Mouse (Mus musculus) C2C12 (cell line): ENCODE data around the gene Cpm.

Source experiments
- CEBPB ChIP-seq: IDR thresholded peaks from one replicate; pipeline ENCODE4 v1.6.1; 2011; ENCODE audit warnings: low read depth, mild to moderate bottlenecking, control low read depth, moderate library complexity
- CTCF ChIP-seq: IDR thresholded peaks from one replicate; pipeline ENCODE4 v1.5.1; 2011; ENCODE audit not compliant: control insufficient read depth, insufficient read depth, insufficient read length
- FOSL1 ChIP-seq: IDR thresholded peaks from one replicate; pipeline ENCODE4 v1.8.0; 2011; ENCODE audit warnings: mild to moderate bottlenecking, low read length; ENCODE audit not compliant: poor library complexity, insufficient read depth, severe bottlenecking
- MAX ChIP-seq: IDR thresholded peaks from one replicate; pipeline ENCODE4 v1.6.1; 2011; ENCODE audit warnings: mild to moderate bottlenecking, control low read depth
- MYOG ChIP-seq: IDR thresholded peaks from one replicate; pipeline ENCODE4 v1.6.1; 2011; ENCODE audit not compliant: control insufficient read depth, insufficient read length; ENCODE audit errors: extremely low read depth
- USF1 ChIP-seq: IDR thresholded peaks from one replicate; pipeline ENCODE4 v1.6.1; 2011; ENCODE audit warnings: low read depth, mild to moderate bottlenecking, control low read depth, moderate library complexity

DNA sequence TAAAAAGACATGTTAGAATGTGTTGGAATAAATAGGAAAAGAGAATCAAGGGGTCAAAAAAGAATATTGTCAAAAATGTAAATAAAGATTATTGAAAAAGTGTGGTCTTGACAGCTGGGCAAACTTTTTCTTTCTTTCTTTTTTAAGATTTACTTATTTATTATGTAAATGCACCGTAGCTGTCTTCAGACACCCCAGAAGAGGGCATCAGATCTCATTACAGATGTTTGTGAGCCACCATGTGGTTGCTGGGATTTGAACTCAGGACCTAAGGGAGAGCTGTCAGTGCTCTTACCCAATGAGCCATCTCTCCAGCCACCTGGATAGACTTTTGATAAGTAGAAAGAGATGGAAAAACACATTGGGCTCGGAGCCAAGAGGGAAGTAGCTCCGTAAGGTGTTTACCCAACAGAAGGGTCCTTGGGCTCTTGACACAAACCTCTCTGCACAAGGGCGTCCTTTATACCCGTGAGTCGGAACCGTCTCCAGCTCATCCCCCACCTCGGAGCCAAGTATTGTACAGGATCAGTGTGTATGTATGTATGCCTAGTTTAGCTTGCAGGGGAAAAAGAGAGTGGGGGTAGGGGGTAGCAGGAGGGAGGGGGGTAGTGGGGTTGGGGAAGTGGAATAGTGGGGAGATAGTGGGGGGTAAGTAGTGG, 24.5 kb upstream of the Cpm start:
- no peak for TF ChIP-seq CEBPB
- TF ChIP-seq CTCF, result no peak
- no peak for TF ChIP-seq MAX
- TF ChIP-seq USF1, result no peak
- TF ChIP-seq MYOG, result no peak
- no peak for TF ChIP-seq FOSL1
